9 mouse cellular contexts compared by ENCODE assay signal in the genomic region with DNA sequence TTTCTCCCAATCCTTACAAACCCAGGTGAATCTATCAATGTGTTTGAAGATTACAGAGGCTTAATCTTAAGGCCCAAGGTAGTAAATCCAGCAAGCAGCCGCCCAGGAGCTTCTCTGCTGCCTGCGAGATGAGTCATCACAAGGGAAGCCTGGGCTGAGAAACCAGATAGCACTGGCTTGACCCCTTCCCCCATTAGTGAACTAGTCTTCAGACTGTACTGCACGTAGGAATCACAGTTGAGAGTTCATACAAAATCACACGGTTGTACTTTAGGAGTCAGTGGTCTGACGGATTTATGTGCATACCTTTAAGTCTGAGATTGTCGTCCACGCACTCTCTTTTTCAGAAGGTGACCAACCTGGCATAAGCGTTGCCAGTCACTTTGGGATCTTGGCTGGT. TPM values are rescaled to one million over a fixed set of nuclear protein-coding genes. Genes with fewer than 3 reads are reported as not detected.
DNase-seq lines count a peak whose midpoint lies in the region; ATAC-seq and TF ChIP-seq lines count a peak whose summit lies in the region.
"Had no signal": no experiment of that assay in that cellular context is flagged by ENCODE, and none has a peak within 500 bp of the region (broad histone marks: within the 10 kb centered on the region; RNA-seq: fewer than 3 reads in every experiment).

No protein-coding gene starts in this region.

- no peak for TF ChIP-seq EP300 in ES-Bruce4 (IDR thresholded peaks at IDR 0.05; ENCODE audit: insufficient read depth, low read depth, low read length)

- no peak for TF ChIP-seq CTCF in ES-Bruce4 (IDR thresholded peaks at IDR 0.05; ENCODE audit: low read depth, low read length)

- no peaks in the 10 kb centered on the region for H3K9me3 ChIP-seq in kidney, embryonic 14.5 days (ENCODE audit: control insufficient read depth, low read length)
- no peaks in the 10 kb centered on the region for H3K9me3 ChIP-seq in ES-Bruce4 (replicated peaks; ENCODE audit: control insufficient read depth, insufficient read depth, low read length, poor library complexity, severe bottlenecking)
- H3K9me3 ChIP-seq in embryonic facial prominence, embryonic 14.5 days (ENCODE audit: control insufficient read depth, low read length): no peaks in the 10 kb centered on the region

- no peaks in the 10 kb centered on the region for H3K27me3 ChIP-seq in kidney, embryonic 14.5 days (ENCODE audit: control insufficient read depth, insufficient read depth, low read length)
- H3K27me3 ChIP-seq in ES-Bruce4 (ENCODE audit: control insufficient read depth, insufficient read depth, low read length, poor library complexity, severe bottlenecking): no peaks in the 10 kb centered on the region
- H3K27me3 ChIP-seq in embryonic facial prominence, embryonic 14.5 days (replicated peaks; ENCODE audit: control insufficient read depth, insufficient read depth, low read length): no peaks in the 10 kb centered on the region

- no peak overlapping the region for H3K4me2 ChIP-seq in kidney, embryonic 14.5 days (replicated peaks; ENCODE audit: low read depth, low read length)
- no peak overlapping the region for H3K4me2 ChIP-seq in embryonic facial prominence, embryonic 14.5 days (ENCODE audit: low read depth, low read length)

- peaks cover 7% of the 10 kb centered on the region; the same call in 1 of the 2 replicates for H3K4me1 ChIP-seq in kidney, embryonic 14.5 days (ENCODE audit: control insufficient read depth, insufficient read depth, low read length)
- no peaks in the 10 kb centered on the region for H3K4me1 ChIP-seq in ES-Bruce4 (ENCODE audit: control insufficient read depth, insufficient read depth, low read length)
- no peaks in the 10 kb centered on the region for H3K4me1 ChIP-seq in embryonic facial prominence, embryonic 14.5 days (ENCODE audit: control insufficient read depth, insufficient read depth, low read length)

- no peak overlapping the region for H3K27ac ChIP-seq in kidney, embryonic 14.5 days (ENCODE audit: low read depth, low read length)
- peak overlapping the region; percentile 13; the same call in 1 of the 2 replicates for H3K27ac ChIP-seq in ES-Bruce4 (ENCODE audit: insufficient read depth, low read length)
- no peak overlapping the region for H3K27ac ChIP-seq in embryonic facial prominence, embryonic 14.5 days (replicated peaks; ENCODE audit: low read depth, low read length)

- no peak overlapping the region for H3K4me3 ChIP-seq in kidney, embryonic 14.5 days (ENCODE audit: low read length)
- H3K4me3 ChIP-seq in ES-Bruce4 (ENCODE audit: low read depth, low read length): no peak overlapping the region
- H3K4me3 ChIP-seq in embryonic facial prominence, embryonic 14.5 days (ENCODE audit: low read depth, low read length): no peak overlapping the region

- ATAC-seq in kidney, embryonic 14.5 days (ENCODE audit: low FRiP score, low TSS enrichment): peak; percentile 47; the same call in 1 of the 2 replicates
- 0 out of 2 replicates have a peak, but pooled peaks have one; percentile 37 for ATAC-seq in embryonic facial prominence, embryonic 14.5 days (ENCODE audit: low read depth)

- WGBS in kidney, embryonic 14.5 days: 42% methylated on average over 8 of the region's 8 CpGs
- 67% methylated on average over 8 of the region's 8 CpGs for WGBS in embryonic facial prominence, embryonic 14.5 days

- no peak overlapping the region for H3K9ac ChIP-seq in kidney, embryonic 14.5 days (ENCODE audit: low read depth, low read length)
- peak overlapping the region; percentile 29; the same call in 1 of the 2 replicates for H3K9ac ChIP-seq in ES-Bruce4 (ENCODE audit: low read depth, poor library complexity, severe bottlenecking)
- no peak overlapping the region for H3K9ac ChIP-seq in embryonic facial prominence, embryonic 14.5 days (ENCODE audit: low read depth, low read length)

- peak; percentile 61 for DNase-seq in embryo, embryonic 10 days (ENCODE audit: low spot score)
- DNase-seq in embryo, embryonic 9.5 days (ENCODE audit: extremely low spot score): no peak
- DNase-seq in kidney, postnatal 4 days: no peak
- DNase-seq in embryonic facial prominence, embryonic 14.5 days (ENCODE audit: low spot score): peak; percentile 35
- no peak for DNase-seq in thymus, postnatal 4 days
- DNase-seq in ovary, postnatal 14 days (ENCODE audit: low spot score): no peak
- DNase-seq: cerebellum, postnatal 36 days had no signal

- H3K36me3 ChIP-seq in kidney, embryonic 14.5 days (ENCODE audit: control insufficient read depth, insufficient read depth, low read length): no peaks in the 10 kb centered on the region
- no peaks in the 10 kb centered on the region for H3K36me3 ChIP-seq in ES-Bruce4 (ENCODE audit: control insufficient read depth, insufficient read depth, low read length, poor library complexity, severe bottlenecking)
- H3K36me3 ChIP-seq in embryonic facial prominence, embryonic 14.5 days (ENCODE audit: control insufficient read depth, insufficient read depth, low read length): no peaks in the 10 kb centered on the region

- TF ChIP-seq POLR2A in ES-Bruce4 (IDR thresholded peaks at IDR 0.05; ENCODE audit: insufficient read depth, low read length): no peak

RNA-seq across cellular contexts. Expression of a gene that starts 13.8 kb away (rescaled TPM):
- polyA plus RNA-seq in kidney, embryonic 14.5 days (2014; fragmentation: Nextera tagmentation; extraction: Ambion mirVana): 35.4 and 40.1 TPM in 2 replicates
- 27.2 and 35.6 TPM in 2 replicates for polyA plus RNA-seq in ES-Bruce4 (2011; ENCODE audit: insufficient read depth, insufficient read length, low read depth, missing spikeins)
- 67.1 and 69.8 TPM in 2 replicates for polyA plus RNA-seq in embryonic facial prominence, embryonic 14.5 days (2014; fragmentation: Nextera tagmentation; extraction: Ambion mirVana)

RNA-seq across cellular contexts. Expression of a gene that starts 13.9 kb away (rescaled TPM):
- polyA plus RNA-seq in kidney, embryonic 14.5 days (2014; fragmentation: Nextera tagmentation; extraction: Ambion mirVana): 7.9 and 12.5 TPM in 2 replicates
- 435 and 458 TPM in 2 replicates for polyA plus RNA-seq in ES-Bruce4 (2011; ENCODE audit: insufficient read depth, insufficient read length, low read depth, missing spikeins)
- 21.2 and 22.3 TPM in 2 replicates for polyA plus RNA-seq in embryonic facial prominence, embryonic 14.5 days (2014; fragmentation: Nextera tagmentation; extraction: Ambion mirVana)

Comparison
In these comparisons a context has a peak if more than half of its experiments do, and no peak if none do; other contexts are left out.
1. DNase-seq: peak in embryo, embryonic 10 days (single experiment) and embryonic facial prominence, embryonic 14.5 days (single experiment); none in embryo, embryonic 9.5 days (single experiment), kidney, postnatal 4 days (0 of 2), thymus, postnatal 4 days (single experiment) and ovary, postnatal 14 days (single experiment).
2. RNA of a gene that starts 13.9 kb away (polyA plus RNA-seq): 435 to 458 TPM in ES-Bruce4; 21.2 to 22.3 TPM in embryonic facial prominence, embryonic 14.5 days and 7.9 to 12.5 TPM in kidney, embryonic 14.5 days; every median in the first group is over 10 times any median in the second.